Mouse (Mus musculus) frontal cortex, postnatal 10 days (tissue): ENCODE measurements around the gene Cfap100.

Source experiments
- DNase-seq, 2 experiments: peaks; one replicate each; pipeline ENCODE4 v3.0.0; 2022; ENCODE audit warnings: low spot score in 2 of 2, mixed read lengths in 1 of 2

Gene Cfap100

DNA sequence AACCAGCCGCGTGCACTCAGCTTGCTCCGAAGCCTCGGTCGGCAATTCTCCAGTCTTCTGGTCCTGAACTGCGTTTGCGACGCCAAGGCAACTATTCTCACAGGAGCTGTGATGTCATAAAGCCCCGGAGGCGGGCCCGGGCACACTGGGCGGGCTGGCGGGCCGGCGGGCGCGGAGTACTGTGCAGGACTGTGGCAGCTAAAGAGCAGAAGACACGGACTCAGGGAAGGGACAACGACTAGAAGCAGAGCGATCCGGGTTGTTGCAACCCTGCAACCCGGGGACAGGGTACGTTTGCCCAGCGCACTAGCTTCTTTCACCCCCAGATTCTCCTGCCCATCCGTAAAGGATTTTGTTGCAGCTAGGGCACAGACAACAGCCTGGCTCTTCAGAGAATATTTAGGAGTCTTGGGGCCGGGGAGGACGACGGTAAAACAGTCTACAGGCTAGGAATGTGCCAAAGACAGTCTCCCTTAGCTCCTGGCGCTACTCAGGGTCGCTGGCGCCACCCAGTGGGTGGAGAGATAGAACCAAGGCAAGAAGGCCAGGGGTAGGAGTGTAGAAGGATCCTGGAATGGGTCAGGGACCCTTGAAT is at the start of gene Cfap100:
Gene Cfap100, minus strand, starts transcription at position 418 of the 595 bp plus-strand sequence.
- DNase-seq, result peak; percentile 72 to 75

DNA sequence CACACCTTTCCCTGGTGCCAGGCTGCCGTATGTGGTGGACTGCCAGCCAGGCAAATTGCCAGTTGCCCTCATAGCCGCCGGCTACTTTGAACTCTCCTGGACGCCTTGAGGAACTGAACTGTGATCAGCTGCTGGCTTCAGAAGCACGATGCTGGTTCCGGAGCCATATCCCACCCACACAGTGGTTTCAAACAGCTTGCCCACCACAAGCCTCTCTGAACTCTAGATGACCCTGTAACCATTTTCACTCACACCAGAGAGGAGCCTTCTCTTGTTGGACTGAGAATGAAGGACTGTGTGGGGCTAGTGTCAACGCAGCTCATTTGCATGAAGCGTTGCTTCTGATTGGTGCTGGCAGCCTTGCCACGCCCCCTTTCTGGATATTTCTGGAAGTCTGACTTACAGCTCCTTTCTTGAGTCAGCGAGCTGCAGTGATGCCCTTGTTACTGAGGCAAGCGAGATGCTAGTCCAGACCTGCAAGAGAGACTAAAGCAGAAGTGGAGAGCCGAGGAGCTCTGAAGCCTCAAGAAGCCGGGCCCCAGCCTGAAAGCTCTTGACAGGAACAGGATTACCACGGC is 48.4 kb upstream of the Cfap100 start:
- DNase-seq, result peak; percentile 29 to 43

DNA sequence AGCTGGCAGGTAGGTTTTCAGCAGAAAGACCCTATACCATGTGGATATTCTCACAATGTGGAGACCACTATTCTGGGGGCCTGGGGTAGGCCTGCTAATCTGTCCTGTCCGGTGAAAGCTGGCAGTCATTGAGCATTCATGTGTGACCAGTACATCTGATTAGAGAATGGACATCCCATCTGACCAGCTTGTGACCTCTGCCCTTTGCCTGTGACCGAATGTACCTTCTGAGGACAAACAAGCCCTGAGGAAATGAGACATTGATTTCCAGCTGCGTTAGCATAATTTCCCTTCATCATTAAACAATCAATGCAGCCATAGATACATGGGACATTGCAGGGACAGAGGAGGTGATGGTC is 47.2 kb upstream of the Cfap100 start:
- no peak for DNase-seq

DNA sequence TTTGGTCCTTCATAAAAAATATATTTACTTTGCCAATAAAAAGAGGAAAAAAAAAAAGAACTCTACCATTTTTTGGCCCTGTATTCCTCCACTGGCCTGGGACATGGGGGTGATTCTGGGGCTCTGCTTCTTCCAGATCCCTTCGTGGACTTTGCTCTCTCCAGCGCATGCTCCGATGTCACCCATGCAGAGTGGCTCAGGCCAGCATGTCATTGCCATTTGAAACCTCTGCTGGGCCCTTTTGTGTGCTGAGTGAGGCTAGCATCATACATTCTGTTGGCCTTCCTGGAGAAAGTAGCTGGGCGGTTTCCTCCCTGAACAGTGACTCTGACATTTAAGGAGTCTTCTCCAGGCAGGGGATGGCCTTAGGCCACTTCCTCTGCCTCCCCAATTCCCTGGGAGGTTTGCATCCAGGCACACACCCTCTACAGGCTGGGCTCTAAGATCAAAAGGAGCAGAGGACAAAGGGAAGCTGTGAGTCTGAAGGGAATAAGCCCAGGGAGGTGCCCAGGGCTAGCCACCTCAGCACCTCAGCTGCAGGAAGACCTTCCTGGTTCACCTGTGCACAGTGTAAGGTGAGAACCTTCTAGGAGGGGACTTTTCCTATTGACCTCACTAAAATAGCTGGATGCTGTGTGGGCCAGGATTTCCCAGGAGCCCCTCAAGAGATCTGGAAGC is 46.7 kb upstream of the Cfap100 start:
- DNase-seq, result no peak

DNA sequence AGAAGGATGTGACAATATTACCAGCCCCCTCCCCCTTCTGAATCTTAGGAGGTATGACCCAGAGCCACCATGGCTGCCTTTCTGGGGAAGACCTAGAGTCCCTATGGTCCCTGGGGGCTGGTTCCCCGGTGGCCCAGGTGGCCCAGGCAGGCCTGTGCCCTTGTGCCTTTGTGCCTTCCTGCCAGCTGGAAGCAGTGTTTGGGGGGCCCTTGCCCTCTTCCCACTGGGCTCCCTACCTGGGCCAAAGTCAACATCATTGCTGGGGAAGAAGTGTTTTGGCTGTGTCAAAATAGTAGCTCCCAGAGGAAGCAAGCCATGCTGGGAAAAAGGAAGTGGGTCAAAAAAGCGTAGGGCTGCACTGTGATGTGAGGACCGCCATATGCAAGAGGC is 45.8 kb upstream of the Cfap100 start:
- no peak for DNase-seq

DNA sequence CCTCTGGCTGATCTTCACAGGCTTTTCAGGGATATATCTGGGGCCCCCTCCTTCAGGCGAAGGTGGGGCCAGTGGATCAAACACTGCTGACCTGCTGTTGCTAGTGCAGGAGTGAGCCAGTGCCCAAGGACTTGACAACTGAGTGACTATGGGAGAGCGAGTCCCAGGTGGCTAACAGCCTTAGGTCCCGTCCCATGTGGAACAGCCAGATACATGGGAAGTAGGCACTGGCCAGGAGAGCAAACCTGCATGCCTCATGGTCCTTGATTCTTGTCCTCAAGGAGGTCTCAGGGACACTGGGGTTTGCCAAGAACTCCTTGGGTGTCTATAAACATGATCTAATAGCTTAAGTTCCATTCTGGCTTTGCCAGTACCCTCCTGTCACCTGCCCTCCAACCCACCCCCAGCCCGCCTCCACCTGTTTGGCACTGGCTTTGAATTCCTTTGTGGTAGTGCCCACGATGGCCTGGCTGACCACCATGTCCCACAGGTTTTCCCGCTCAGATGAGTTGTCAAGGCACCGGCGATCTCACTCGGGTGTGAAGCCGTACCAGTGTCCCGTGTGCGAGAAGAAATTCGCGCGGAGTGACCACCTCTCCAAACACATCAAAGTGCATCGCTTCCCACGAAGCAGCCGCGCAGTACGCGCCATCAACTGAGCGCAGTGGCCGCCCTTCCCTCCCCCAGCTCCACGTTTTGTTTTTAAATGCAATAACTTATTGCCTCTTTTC is 45.2 kb upstream of the Cfap100 start:
- no peak for DNase-seq

DNA sequence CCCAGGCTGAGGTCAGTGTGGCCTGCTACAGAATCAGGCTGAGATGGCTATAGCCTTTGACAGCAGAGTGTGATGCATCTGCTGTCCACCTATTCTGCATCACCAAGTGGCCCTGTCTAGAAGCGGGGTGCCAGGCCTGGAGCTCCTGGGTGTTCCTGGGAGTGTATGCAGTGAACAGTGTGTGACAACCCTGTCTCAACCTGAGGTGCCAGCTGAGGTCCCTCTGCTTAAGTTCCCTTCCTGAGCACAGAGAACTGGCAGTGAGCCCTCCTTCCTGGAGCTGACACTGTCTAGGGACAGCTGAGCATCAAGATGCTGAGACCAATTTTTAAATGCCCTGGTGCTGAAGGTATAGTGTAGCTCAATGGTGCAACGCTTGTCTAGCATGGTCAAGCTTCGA is 44.1 kb upstream of the Cfap100 start:
- DNase-seq, result no peak

DNA sequence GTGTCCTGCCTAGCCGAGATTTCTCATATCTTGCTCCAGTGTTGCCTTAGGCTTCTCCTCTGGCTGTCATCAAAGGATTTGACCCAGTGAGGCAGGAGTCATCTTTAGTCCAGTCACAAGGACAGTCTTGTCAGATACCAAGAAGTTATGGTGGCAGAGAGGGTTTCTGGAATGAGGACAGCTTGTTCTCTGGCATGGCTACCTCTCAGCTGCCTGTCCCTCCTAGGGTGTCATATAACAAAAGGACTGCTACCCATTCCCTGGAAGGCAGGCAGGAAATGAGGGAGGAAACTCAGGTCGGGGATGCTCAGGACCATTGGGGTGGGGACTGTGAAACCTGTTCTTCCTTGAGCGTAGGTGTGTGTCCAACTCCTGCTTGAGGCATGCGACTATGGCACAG is 43.5 kb upstream of the Cfap100 start:
- DNase-seq, result no peak

DNA sequence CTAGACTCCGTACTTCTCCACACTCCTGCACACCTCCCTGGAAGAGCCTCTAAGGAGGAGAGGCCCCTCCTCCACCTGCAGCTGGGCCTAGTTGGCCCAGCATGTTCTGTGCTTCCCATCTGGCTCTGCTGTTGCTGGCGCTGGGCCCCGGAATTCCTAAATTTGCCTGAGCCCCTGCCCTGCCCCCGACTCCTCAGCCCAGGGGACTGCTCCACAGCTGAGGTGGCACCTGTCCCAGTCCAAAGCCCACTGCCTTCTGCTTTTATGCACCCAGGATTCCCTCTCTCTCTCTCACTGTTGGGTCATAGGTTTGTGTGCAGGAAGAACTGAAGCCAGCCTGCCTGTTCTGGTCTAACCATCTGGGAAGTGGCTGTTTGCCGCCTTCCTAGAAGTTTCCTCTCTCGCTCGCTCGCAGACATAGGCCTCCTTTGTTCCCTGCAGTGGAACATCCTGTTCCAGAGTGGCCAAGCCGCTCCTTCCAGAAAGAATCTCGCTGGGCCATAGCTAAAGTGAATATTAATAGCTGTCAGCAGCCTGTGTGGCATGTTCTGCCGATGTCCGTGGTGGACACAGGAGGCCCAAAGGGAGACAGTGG is 42.4 kb upstream of the Cfap100 start:
- peak; percentile 36 to 55 for DNase-seq

DNA sequence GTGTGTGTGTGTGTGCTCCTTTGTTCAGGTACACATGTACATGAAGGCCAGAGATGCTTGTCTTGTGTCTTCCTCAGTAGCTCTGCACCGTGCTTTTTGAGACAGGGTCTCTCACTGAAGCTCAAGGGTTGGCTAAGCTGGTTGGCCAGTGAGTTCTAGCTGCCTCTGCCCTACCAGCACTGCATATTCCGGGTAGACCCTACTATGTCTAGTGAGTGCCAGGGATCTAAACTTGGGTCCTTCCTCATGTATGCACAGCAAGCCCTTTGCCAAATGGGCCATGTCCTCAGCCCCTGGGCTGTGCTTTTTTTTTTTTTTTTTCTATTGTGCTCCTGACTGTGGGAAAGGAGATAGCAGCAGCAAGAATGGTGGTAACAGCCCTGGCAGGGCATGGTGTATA is 41.7 kb upstream of the Cfap100 start:
- no peak for DNase-seq

DNA sequence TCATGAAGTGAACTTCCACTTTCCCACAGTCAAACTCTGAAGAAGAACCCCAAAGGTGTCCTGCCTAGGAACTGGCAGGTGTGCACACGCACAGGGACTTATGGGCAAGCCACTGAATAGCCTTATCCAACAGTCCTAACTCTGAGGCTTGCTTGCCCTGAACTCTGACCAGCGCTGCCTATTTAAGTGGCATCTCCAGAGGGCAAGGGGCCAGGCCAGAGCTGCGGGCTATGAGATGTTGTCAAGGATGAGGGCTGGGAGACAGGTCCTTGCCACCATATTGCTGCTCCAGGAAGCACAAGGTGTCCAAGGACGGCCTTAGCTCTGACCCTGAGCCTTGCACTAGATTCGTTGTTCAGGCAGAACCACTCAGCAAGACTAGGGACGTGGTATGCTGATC is 40.4 kb upstream of the Cfap100 start:
- no peak for DNase-seq

DNA sequence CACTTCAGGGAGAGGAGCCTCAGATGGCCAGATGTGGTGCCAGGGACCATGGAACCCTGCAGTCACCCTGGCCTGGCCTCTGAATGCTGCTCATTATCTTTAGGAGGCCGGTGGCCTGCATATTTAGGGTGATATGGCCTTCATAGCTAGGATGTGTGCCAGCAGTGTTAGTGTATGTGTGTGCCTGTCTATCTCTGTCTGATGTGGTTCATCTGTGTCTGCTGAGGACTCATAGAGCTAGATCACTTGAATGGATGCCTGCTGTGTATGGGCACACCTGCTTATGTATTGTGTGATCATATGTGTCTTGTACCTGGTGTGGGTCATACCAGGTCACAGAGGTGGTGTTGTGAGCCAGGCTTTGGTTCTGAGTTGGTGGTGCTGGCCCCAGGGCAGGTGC is 39.6 kb upstream of the Cfap100 start:
- DNase-seq, result no peak

DNA sequence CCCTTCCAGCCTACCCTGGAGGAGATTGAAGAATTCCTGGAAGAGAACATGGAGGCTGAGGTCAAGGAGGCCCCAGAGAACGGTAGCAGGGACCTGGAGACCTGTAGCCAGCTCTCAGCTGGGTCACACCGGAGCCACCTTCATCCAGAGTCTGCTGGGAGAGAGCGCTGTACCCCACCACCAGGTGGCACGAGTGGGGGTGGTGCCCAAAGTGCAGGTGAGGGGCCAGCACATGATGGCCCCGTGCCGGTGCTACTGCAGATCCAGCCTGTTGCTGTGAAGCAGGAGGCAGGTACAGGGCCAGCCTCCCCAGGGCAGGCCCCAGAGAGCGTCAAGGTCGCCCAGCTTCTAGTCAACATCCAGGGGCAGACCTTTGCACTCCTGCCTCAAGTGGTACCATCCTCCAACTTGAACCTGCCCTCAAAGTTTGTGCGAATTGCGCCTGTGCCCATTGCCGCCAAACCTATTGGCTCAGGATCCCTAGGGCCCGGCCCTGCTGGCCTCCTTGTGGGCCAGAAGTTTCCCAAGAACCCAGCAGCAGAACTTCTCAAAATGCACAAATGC is 38.3 kb upstream of the Cfap100 start:
- no peak for DNase-seq

DNA sequence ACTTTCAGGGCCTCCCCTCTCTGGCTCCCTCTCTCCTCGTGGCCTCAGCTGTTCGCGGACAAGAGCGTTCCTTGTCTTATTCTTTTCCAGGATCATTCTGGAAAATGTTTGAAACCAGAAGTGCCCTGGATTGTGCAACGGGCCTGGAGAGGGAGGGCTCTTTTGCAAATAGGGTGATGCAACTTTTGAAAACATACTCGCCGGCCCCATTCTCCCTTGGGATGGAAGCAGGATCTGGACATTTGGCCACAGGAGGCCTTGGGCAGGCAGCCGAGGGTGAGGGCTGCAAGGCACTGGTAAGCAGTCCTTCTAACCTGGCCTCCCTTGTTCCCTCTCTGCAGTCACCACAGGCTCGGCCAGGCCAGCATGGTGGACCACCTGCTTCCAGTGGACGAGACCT is 37.5 kb upstream of the Cfap100 start:
- no peak for DNase-seq

DNA sequence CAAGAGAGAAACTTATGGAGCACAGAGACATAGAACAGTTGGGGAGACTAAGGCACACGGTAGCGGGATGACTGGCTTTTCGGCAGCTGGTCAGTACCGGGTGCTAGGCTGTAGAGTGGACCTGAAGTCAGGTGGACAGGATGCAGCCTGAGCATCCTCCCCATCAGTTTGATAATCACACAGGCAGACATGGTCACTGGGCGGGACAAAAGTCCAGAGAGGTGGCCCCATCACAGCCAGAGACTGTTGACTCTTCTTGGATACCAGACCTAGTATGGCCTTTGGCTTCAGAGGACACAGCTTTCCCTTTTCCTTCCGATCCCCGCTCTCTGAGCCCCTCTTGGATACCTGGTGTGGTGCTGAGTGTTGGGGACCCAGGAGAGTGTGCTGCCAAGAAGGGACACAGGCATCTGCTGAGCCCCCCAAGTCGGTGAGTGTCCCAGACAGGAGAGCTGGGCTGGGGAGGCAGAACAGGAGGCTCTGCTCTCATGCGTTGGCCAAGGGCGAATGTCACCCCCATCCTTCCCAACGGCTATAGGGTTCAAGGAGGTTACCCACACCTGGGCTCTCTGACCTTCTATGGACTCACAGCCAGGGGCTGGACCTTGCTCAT is 36.5 kb upstream of the Cfap100 start:
- DNase-seq, result no peak

DNA sequence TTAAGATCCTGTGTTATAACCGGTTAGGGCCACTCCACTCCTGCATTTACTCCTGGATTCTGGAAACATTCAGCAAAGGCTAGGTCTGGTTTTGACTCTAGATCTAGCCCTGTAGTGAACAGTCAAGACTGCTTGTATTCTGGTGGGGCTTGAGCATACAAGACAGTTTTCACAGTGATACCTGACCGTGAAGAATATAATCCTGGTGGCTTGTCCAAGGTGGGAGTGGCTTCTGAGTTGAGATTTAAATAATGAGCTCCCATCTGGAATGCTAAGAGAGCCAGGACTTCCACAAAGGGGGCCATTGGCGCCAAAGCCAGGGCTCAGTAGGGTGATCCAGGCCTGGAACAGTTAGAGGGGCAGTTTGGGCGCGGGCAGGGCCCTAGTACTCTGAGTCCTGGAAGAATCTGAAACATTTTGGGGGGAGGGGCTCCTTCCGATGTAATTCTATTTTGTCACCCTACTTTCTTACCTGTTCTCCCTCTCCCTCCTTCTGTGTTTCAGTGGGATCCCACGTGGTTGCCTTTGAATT is 35.4 kb upstream of the Cfap100 start:
- no peak for DNase-seq

DNA sequence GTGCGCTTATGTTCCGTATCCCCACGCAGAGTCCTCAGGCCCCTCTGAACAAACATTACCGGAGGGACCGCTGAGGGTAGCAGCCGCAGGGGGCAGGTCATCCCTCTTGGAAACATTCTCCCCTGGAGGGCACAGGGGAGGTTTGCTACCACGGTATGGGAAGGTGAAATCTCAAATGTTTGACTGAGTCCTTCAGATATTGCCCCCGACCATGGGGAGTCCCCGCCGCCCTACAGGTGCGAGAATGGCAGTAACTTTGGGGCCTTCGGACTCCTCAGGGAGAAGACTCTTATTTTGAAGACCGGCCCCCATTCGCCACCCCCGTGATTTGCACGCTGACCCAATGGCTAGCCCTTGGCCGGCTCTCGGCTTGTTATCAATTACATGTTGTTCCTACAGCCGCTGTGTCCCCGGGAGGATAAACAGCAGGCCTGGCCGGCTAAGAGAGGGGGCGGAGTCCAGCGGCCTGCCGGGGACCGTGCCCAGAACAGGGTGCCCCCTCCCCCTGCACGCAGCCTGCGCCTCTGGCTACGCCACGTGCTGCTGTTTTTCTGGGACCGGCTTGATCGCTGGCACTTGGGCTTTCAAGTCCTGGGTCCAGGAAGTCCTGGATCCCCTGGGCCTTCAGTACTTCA is 34.7 kb upstream of the Cfap100 start:
- peak; percentile 78 to 87 for DNase-seq

DNA sequence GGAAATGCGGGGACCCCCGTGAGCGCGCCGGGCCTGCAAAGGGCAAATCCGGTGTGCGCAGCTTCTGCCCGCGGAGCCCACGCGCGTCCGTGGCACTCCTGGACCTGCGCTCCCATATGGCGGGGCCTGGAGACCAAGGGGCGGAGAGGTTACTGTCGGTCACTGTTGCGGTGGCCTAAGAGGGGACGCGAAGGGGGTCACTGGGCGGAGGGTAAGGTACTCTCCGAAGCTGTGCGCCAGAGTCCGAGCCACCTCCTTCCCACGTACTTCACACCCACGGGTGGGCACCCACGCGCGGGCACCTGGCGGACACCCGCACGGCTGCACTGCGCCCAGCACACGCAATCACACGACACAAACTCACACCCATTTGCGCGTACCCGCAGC is 34.2 kb upstream of the Cfap100 start:
- DNase-seq, result peak in 1 of 2 experiments; percentile 40

DNA sequence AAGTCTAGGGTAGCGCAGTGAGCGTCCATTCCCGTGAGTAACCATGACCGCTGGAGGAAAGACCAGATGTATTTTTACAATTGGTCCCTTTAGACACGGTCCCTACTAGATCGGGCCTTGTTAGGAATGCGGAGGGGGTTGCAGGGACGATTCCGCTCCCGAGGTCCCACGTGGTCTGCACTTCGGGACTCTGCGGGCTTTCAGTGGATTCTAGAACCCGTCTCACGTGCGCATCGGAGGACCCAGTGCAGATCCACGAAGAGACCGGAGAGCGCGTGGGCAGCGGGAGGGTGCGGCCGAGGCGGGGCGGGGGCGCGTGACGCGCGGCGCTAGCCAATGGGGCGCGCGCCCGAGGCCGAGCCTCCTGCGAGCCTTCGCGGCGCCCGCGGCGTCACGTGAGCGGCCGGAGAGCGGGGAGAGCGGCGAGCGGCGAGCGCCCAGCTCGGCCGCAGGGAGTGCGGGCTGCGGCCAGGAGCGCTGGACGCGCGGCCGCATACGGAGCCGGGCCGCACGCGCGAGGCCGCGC is 33.6 kb upstream of the Cfap100 start, which contains the start of gene Klf15:
Gene Klf15, plus strand, starts transcription at position 396 of the 526 bp plus-strand sequence.
- DNase-seq, result peak; percentile 69 to 80

DNA sequence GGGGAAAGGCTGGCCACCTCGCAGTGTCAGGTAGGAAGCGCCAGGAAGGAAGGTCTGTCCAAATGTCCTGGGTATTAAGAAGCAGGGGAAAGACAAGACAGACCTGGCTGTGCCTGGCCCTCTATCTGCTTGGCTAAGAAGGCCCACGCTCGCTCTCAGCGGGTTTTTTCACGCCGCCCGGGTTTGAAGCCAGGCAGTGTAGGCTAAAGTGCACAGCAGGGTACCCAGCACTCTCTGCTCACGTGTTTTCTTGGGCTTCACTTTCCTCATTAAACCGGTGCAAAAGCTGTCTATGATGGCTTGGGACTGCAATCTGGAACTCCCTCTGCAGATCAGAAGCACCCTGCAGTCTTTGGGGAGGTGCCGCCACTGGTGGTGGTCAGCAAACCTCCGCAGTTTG is 33.2 kb upstream of the Cfap100 start:
- no peak for DNase-seq

DNA sequence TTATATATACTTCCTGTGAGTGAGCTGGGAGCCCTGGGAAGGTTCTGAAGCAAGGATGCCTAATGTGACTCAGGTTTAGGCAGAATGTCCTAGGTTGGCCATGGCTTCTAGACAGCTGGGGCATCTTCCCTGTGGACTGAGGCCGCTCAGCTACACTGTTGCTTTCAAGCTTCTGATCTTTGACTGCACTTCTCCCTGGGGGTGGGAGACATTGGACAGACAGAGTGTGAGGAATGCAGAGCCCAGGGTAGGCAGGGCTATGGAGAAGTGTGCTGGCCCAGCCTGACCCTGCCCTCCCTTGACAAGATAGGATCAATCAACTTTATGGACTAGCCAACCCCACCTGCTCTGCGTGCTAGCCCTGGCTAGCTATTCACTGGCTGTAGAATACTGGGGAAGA is 32.6 kb upstream of the Cfap100 start:
- DNase-seq, result no peak
